Mouse (Mus musculus) CH12.LX (cell line): Measurements from ENCODE around the gene Ncf2. TPM values are rescaled to one million over a fixed set of nuclear protein-coding genes. Genes with fewer than 3 reads are reported as not detected.

Experiments used
- DNase-seq: peaks from one replicate; pipeline ENCODE4 v3.0.0-alpha.2; 2013; ENCODE audit errors: extremely low read depth
- H3K27ac ChIP-seq: 2 replicates; pipeline ENCODE4 v1.5.1; 2012; ENCODE audit warnings: low read depth, mild to moderate bottlenecking, control low read depth, moderate library complexity; ENCODE audit not compliant: insufficient read depth
- H3K27me3 ChIP-seq: replicated peaks from 2 replicates; pipeline ENCODE3; 2012; ENCODE audit warnings: inconsistent platforms
- H3K36me3 ChIP-seq, 2 experiments: replicated peaks in 1 of 2; 2 replicates each; pipeline versions ENCODE3 to v1.6.1; 2012; ENCODE audit warnings: inconsistent platforms in 1 of 2, low read length in 1 of 2, mild to moderate bottlenecking in 1 of 2, mixed read lengths in 1 of 2, moderate library complexity in 1 of 2; ENCODE audit not compliant: control insufficient read depth in 1 of 2, insufficient read depth in 1 of 2
- H3K4me1 ChIP-seq, 2 experiments: 2 replicates each; pipeline ENCODE4 v1.6.1; 2012; ENCODE audit warnings: inconsistent platforms in 1 of 2, moderate library complexity in 1 of 2; ENCODE audit not compliant: insufficient read depth in 2 of 2, control insufficient read depth in 1 of 2
- H3K4me2 ChIP-seq: 2 replicates; pipeline ENCODE4 v1.6.1; 2012; ENCODE audit warnings: low read depth, mild to moderate bottlenecking, control low read depth; ENCODE audit not compliant: poor library complexity, insufficient read depth, severe bottlenecking
- H3K4me3 ChIP-seq, 3 experiments: fragments of 150-350 bp in 1 of 3; sonication (generic) in 1 of 3; replicated peaks in 1 of 3; 2 replicates each; pipeline versions ENCODE3 to v1.5.1; 2011 to 2012; ENCODE audit warnings: low read depth in 2 of 3, low read length in 2 of 3, mild to moderate bottlenecking in 2 of 3, moderate library complexity in 2 of 3, control low read depth in 1 of 3, improper control_type of control experiment in 1 of 3, inconsistent platforms in 1 of 3, mixed read lengths in 1 of 3; ENCODE audit not compliant: poor library complexity in 1 of 3
- H3K79me2 ChIP-seq: replicated peaks from 2 replicates; pipeline ENCODE4 v1.6.1; 2012; ENCODE audit warnings: mild to moderate bottlenecking, moderate library complexity; ENCODE audit not compliant: control insufficient read depth, poor library complexity, insufficient read depth, severe bottlenecking; ENCODE audit errors: extremely low read depth
- H3K9ac ChIP-seq: 2 replicates; pipeline ENCODE4 v1.6.1; 2012; ENCODE audit warnings: low read depth, mild to moderate bottlenecking, control low read depth, moderate library complexity; ENCODE audit not compliant: insufficient read depth
- H3K9me3 ChIP-seq: replicated peaks from 2 replicates; pipeline ENCODE3; 2012; ENCODE audit warnings: low read length, inconsistent platforms, mixed read lengths
- BHLHE40 ChIP-seq: IDR thresholded peaks from 2 replicates; pipeline ENCODE4 v1.6.1; 2011; ENCODE audit warnings: mild to moderate bottlenecking, low read depth, low read length, improper control_type of control experiment
- CTCF ChIP-seq, 2 experiments: IDR thresholded peaks in 1 of 2; conservative IDR thresholded peaks in 1 of 2; 2 replicates each; pipeline ENCODE4 v1.5.1; 2011 to 2012; ENCODE audit warnings: low read depth in 2 of 2, low read length in 2 of 2, improper control_type of control experiment in 1 of 2, inconsistent platforms in 1 of 2, mild to moderate bottlenecking in 1 of 2, moderate library complexity in 1 of 2
- EP300 ChIP-seq: IDR thresholded peaks from 2 replicates; pipeline ENCODE4 v1.6.1; 2011; ENCODE audit warnings: low read length, improper control_type of control experiment
- ETS1 ChIP-seq: conservative IDR thresholded peaks from 2 replicates; pipeline ENCODE4 v1.6.1; 2012; ENCODE audit warnings: low read depth, mild to moderate bottlenecking, inconsistent platforms, low read length, improper control_type of control experiment, moderate library complexity
- HCFC1 ChIP-seq: IDR thresholded peaks from 2 replicates; pipeline ENCODE4 v1.6.1; 2012; ENCODE audit warnings: low read depth, mild to moderate bottlenecking, inconsistent platforms, low read length, improper control_type of control experiment
- JUN ChIP-seq: IDR thresholded peaks from 2 replicates; pipeline ENCODE4 v1.6.1; 2011; ENCODE audit warnings: low read depth, mild to moderate bottlenecking, low read length, improper control_type of control experiment, moderate library complexity; ENCODE audit not compliant: insufficient read depth
- JUND ChIP-seq: conservative IDR thresholded peaks from 2 replicates; pipeline ENCODE4 v1.6.1; 2011; ENCODE audit warnings: low read depth, low read length, improper control_type of control experiment
- MAFK ChIP-seq: IDR thresholded peaks from 2 replicates; pipeline ENCODE4 v1.6.1; 2011; ENCODE audit warnings: low read length, improper control_type of control experiment; ENCODE audit not compliant: insufficient replicate concordance
- MAX ChIP-seq: IDR thresholded peaks from 2 replicates; pipeline ENCODE4 v1.6.1; 2011; ENCODE audit warnings: low read length, improper control_type of control experiment
- MAZ ChIP-seq: IDR thresholded peaks from 2 replicates; pipeline ENCODE4 v1.6.1; 2012; ENCODE audit warnings: low read depth, mild to moderate bottlenecking, inconsistent platforms, low read length, improper control_type of control experiment, moderate library complexity
- MEF2A ChIP-seq: IDR thresholded peaks from 2 replicates; pipeline ENCODE4 v1.6.1; 2014; ENCODE audit warnings: low read depth, mild to moderate bottlenecking, inconsistent platforms, low read length, improper control_type of control experiment, borderline replicate concordance
- PAX5 ChIP-seq: IDR thresholded peaks from 2 replicates; pipeline ENCODE4 v1.6.1; 2012; ENCODE audit warnings: low read length, inconsistent platforms, mixed read lengths
- POLR2A ChIP-seq: IDR thresholded peaks from 2 replicates; pipeline ENCODE4 v1.6.1; 2011; ENCODE audit warnings: low read depth, mild to moderate bottlenecking, improper control_type of control experiment, low read length
- POLR2AphosphoS2 ChIP-seq: IDR thresholded peaks from 2 replicates; pipeline ENCODE4 v1.6.1; 2011; ENCODE audit warnings: low read depth, low read length, improper control_type of control experiment
- RAD21 ChIP-seq: IDR thresholded peaks from 2 replicates; pipeline ENCODE4 v1.6.1; 2011; ENCODE audit warnings: low read depth, mild to moderate bottlenecking, low read length, improper control_type of control experiment, moderate library complexity
- RCOR1 ChIP-seq: conservative IDR thresholded peaks from 2 replicates; pipeline ENCODE4 v1.6.1; 2012; ENCODE audit warnings: low read depth, mild to moderate bottlenecking, inconsistent platforms, low read length, improper control_type of control experiment
- SIN3A ChIP-seq: IDR thresholded peaks from 2 replicates; pipeline ENCODE4 v1.6.1; 2012; ENCODE audit warnings: low read length, improper control_type of control experiment, inconsistent platforms
- SMC3 ChIP-seq: IDR thresholded peaks from 2 replicates; pipeline ENCODE4 v1.6.1; 2011; ENCODE audit warnings: low read depth, low read length, improper control_type of control experiment
- TCF12 ChIP-seq: IDR thresholded peaks from 2 replicates; pipeline ENCODE4 v1.6.1; 2014; ENCODE audit warnings: low read depth, mild to moderate bottlenecking, inconsistent platforms, low read length, improper control_type of control experiment
- UBTF ChIP-seq: IDR thresholded peaks from 2 replicates; pipeline ENCODE4 v1.6.1; 2012; ENCODE audit warnings: low read depth, mild to moderate bottlenecking, inconsistent platforms, low read length, improper control_type of control experiment, moderate library complexity
- ZC3H11A ChIP-seq: IDR thresholded peaks from 2 replicates; pipeline ENCODE4 v1.6.1; 2012; ENCODE audit warnings: low read depth, mild to moderate bottlenecking, inconsistent platforms, low read length, improper control_type of control experiment
- ZMIZ1 ChIP-seq: IDR thresholded peaks from 2 replicates; pipeline ENCODE4 v1.6.1; 2012; ENCODE audit warnings: low read depth, mild to moderate bottlenecking, inconsistent platforms, low read length, improper control_type of control experiment
- ZNF384 ChIP-seq: IDR thresholded peaks from 2 replicates; pipeline ENCODE4 v1.6.1; 2012; ENCODE audit warnings: low read depth, low read length, improper control_type of control experiment, inconsistent platforms
- dilution Hi-C: fragments of 300-500 bp; cut with MboI; formaldehyde crosslinking; loops from 2 replicates; pipeline ENCODE4 v1.14.3; 2020; ENCODE audit warnings: low sequenced_read_pairs; ENCODE audit not compliant: extremely low pct_unique_long_range_greater_than_20kb, extremely low pct_ligation_motif_present
- in situ Hi-C: fragments of 300-500 bp; cut with MboI; formaldehyde crosslinking; loops from 3 replicates; pipeline ENCODE4 v1.14.3; 2019; ENCODE audit warnings: low sequenced_read_pairs, low pct_ligation_motif_present, low pct_unique_long_range_greater_than_20kb, mixed read lengths
- polyA plus RNA-seq: library from polyadenylated mRNA; unstranded; fragments of >175 nt; gene quantifications from 2 replicates; pipeline ENCODE4 v1.2.1, GENCODE M21; 2012; ENCODE audit warnings: low read depth; ENCODE audit not compliant: insufficient read length
- total RNA-seq, 2 experiments: library from RNA; depleted of rRNA; stranded (reverse); fragments of 300-350 nt in 1 of 2; fragments of >200 nt in 1 of 2; gene quantifications; 2 replicates each; pipeline ENCODE4 v1.2.3; 2012 to 2014

The Ncf2 gene
- total and polyA plus RNA-seq, 3 experiments, result 82.6 to 89.9 (median 89.2) TPM

DNA sequence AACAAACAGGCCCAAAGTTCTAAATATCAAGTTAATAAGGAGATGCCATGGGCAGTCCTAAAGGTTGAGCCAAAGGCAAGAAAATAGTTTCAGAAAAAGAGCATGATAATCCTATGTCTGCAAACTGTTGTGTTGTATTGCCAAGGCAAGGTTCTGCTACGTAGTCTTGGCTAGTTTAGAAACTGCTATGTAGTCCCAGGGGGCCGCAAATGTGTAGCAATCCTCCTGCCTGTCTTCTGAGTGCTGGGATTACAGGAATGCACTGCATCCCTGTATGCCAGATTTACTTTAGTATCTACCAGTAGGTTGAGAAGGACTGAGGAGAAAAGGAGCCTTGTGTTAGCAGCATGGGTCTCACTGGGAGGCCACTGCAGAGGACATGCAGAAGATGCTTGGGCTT lies 46.9 kb downstream of the Ncf2 start:
- no peak for TF ChIP-seq SMC3
- no peak for TF ChIP-seq PAX5
- no peak for TF ChIP-seq POLR2A
- no peak for TF ChIP-seq BHLHE40
- no peak for TF ChIP-seq ZMIZ1
- TF ChIP-seq HCFC1, result no peak
- no peak for TF ChIP-seq ETS1
- no peak for TF ChIP-seq EP300
- no peak for TF ChIP-seq ZC3H11A
- no peak for TF ChIP-seq TCF12
- no peak for TF ChIP-seq SIN3A
- no peak for TF ChIP-seq MAZ
- TF ChIP-seq MAFK, result no peak
- TF ChIP-seq JUN, result no peak
- no peak for TF ChIP-seq POLR2AphosphoS2
- TF ChIP-seq MAX, result no peak
- H3K4me1 ChIP-seq, result peaks cover 3 to 26% of the 10 kb centered on the region in 2 experiments; a peak in 3 of 4 replicates
- dilution Hi-C loops (no loop called here), in situ Hi-C loops (no loop called here)
- H3K27ac ChIP-seq, result no peak overlapping the region
- DNase-seq, result no peak
- no peak overlapping the region for H3K4me2 ChIP-seq
- no peaks in the 10 kb centered on the region for H3K27me3 ChIP-seq
- peaks cover 50 to 90% of the 10 kb centered on the region in 2 experiments for H3K36me3 ChIP-seq
- no peak overlapping the region for H3K9ac ChIP-seq
- H3K4me3 ChIP-seq, result no peak overlapping the region
- no peaks in the 10 kb centered on the region for H3K79me2 ChIP-seq
- no peaks in the 10 kb centered on the region for H3K9me3 ChIP-seq

DNA sequence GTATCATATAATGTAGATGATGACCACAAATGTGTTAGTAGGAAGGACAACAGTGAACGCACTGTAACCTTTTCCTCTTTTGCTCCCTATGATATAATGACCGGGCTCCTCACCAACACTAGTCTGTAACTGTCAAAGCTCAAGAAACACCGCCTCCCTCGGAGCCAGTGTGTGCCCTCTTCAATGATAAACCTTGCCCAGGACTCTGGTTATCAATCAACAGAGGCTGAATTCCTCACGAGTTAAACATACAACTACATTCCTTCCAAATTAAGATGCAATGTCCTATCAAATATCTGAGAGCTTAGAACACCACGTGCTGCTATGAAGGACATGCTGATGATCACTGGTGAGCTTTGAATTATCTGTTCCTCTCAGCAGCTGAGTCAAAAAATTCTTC lies 69.9 kb downstream of the Ncf2 start:
- dilution Hi-C loops, result no loop called here
- in situ Hi-C loops, result no loop called here
- H3K4me1 ChIP-seq, result peaks cover 0 to 4% of the 10 kb centered on the region in 2 experiments; a peak in 1 of 4 replicates

More for the DNA sequence above, 69.9 kb downstream of the Ncf2 start:
- no peaks in the 10 kb centered on the region for H3K9me3 ChIP-seq
- TF ChIP-seq SMC3, result no peak
- TF ChIP-seq MAZ, result no peak
- TF ChIP-seq MEF2A, result no peak
- no peak for TF ChIP-seq ZNF384
- TF ChIP-seq RCOR1, result no peak
- no peak for TF ChIP-seq UBTF
- TF ChIP-seq RAD21, result no peak
- TF ChIP-seq CTCF (conservative IDR thresholded peaks at IDR 0.05 in 1 of 2, IDR thresholded peaks at IDR 0.05 in 1 of 2; ENCODE audit: low read depth in 2 of 2, low read length in 2 of 2), result no peak
- no peak for TF ChIP-seq JUND
- TF ChIP-seq, all 38 proteins: peak for 0
- Histone ChIP-seq H3K79me2 (peaks cover 11% of the 10 kb centered on the region), H3K27ac (no peak overlapping the region), H3K4me3 (no peak overlapping the region), H3K9ac (no peak overlapping the region), H3K27me3 (no peaks in the 10 kb centered on the region), H3K36me3 (peaks cover 15 to 57% of the 10 kb centered on the region in 2 experiments), H3K4me2 (no peak overlapping the region)
- no peak for DNase-seq
